Mouse (Mus musculus) B cell, adult (primary cell): ENCODE data around the gene Oard1. TPM values are rescaled to one million over a fixed set of nuclear protein-coding genes. Genes with fewer than 3 reads are reported as not detected.

Experiments
- total RNA-seq: library from RNA; stranded (reverse); gene quantifications from 4 replicates; pipeline ENCODE4 v1.2.4, GENCODE M21; 2023; ENCODE audit not compliant: inconsistent age

The Oard1 gene
- total RNA-seq, result 38.8 to 49.1 TPM (median 46.5 TPM) in 4 replicates

GRCm38 (mm10) chr17:48409380-48410298 lies at the start of gene Oard1, which contains the start of gene Nfya:
TSS of gene Oard1 (plus strand) at chr17:48410014.
TSS of gene Nfya (minus strand) at chr17:48409906.

GRCm38 (mm10) chr17:48432158-48432980 lies 22.6 kb downstream of the Oard1 start, which contains the start of gene Apobec2:
TSS of gene Apobec2 (minus strand) at chr17:48432930.

GRCm38 (mm10) chr17:48451353-48451675 lies 41.5 kb downstream of the Oard1 start, which contains the start of gene Tspo2:
TSS of gene Tspo2 (minus strand) at chr17:48451522.

GRCm38 (mm10) chr17:48454688-48455087 lies 44.9 kb downstream of the Oard1 start, which contains the start of gene Unc5cl:
TSS of gene Unc5cl (plus strand) at chr17:48454901.

Other genes with a start within 250 kb of the Oard1 start
- 0.30 to 0.75 TPM (median 0.32 TPM) in 3 of 4 replicates, not detected in the other for gene A530064D06Rik, start 242.7 kb upstream of the Oard1 start, total RNA-seq
- 1.1 to 2.7 TPM (median 2.2 TPM) in 4 replicates for gene Trem1, start 177.2 kb upstream of the Oard1 start, total RNA-seq
- gene Trem3, start 162.2 kb upstream of the Oard1 start, total RNA-seq, result not detected in 4 replicates
- gene Treml4, start 145.7 kb upstream of the Oard1 start, total RNA-seq, result 2.1 to 4.2 TPM (median 3.4 TPM) in 4 replicates
- gene Treml2, start 110.5 kb upstream of the Oard1 start, total RNA-seq, result 169 to 178 TPM (median 175 TPM) in 4 replicates
- 6.0 to 10.3 TPM (median 7.3 TPM) in 4 replicates for gene B430306N03Rik, start 93.9 kb upstream of the Oard1 start, total RNA-seq
- gene Trem2, start 63.6 kb upstream of the Oard1 start, total RNA-seq, result not detected in 4 replicates
- not detected in 4 replicates for gene Treml1, start 50.1 kb upstream of the Oard1 start, total RNA-seq
- gene Nfya, start 108 bp upstream of the Oard1 start, total RNA-seq, result 92.9 to 116 TPM (median 111 TPM) in 4 replicates
- gene Apobec2, start 22.9 kb downstream of the Oard1 start, total RNA-seq, result 0.35 to 1.4 TPM (median 0.55 TPM) in 4 replicates
- gene Tspo2, start 41.5 kb downstream of the Oard1 start, total RNA-seq, result not detected in 4 replicates
- gene Unc5cl, start 44.9 kb downstream of the Oard1 start, total RNA-seq, result 3.5 to 5.6 TPM (median 4.6 TPM) in 4 replicates